Mouse (Mus musculus) midbrain, embryonic 15.5 days (tissue): Measurements from ENCODE around the gene Serpinb1c. TPM values are rescaled to one million over a fixed set of nuclear protein-coding genes. Genes with fewer than 3 reads are reported as not detected.
"Not testable (repeated sequence)": the region's sequence is repeated elsewhere in the genome, so short reads cannot be mapped to it uniquely, and the experiment has no call there.

Source experiments
- ATAC-seq: fragments of 200-750 bp; cut with Nextera tagmentation; replicated peaks from 2 replicates; pipeline ENCODE4 v1.8.0; 2017; ENCODE audit warnings: moderate TSS enrichment
- H3K27ac ChIP-seq: fragments of 300-500 bp; sonication (generic); 2 replicates; pipeline ENCODE4 v1.5.1; 2015; ENCODE audit warnings: mild to moderate bottlenecking, inconsistent platforms
- H3K27me3 ChIP-seq: fragments of 300-500 bp; sonication (generic); replicated peaks from 2 replicates; pipeline ENCODE4 v1.6.1; 2015; ENCODE audit warnings: inconsistent platforms
- H3K36me3 ChIP-seq: fragments of 300-500 bp; sonication (generic); replicated peaks from 2 replicates; pipeline ENCODE4 v1.6.1; 2015; ENCODE audit warnings: inconsistent platforms
- H3K4me1 ChIP-seq: fragments of 300-500 bp; sonication (generic); 2 replicates; pipeline ENCODE4 v1.6.1; 2015; ENCODE audit warnings: inconsistent platforms
- H3K4me2 ChIP-seq: fragments of 300-500 bp; sonication (generic); 2 replicates; pipeline ENCODE4 v1.6.1; 2015; ENCODE audit warnings: inconsistent platforms, mild to moderate bottlenecking, moderate library complexity
- H3K4me3 ChIP-seq: fragments of 300-500 bp; sonication (generic); 2 replicates; pipeline ENCODE4 v1.5.1; 2015; ENCODE audit warnings: mild to moderate bottlenecking, inconsistent platforms
- H3K9ac ChIP-seq: fragments of 300-500 bp; sonication (generic); 2 replicates; pipeline ENCODE4 v1.6.1; 2015; ENCODE audit warnings: mild to moderate bottlenecking, inconsistent platforms
- H3K9me3 ChIP-seq: fragments of 300-500 bp; sonication (generic); 2 replicates; pipeline ENCODE4 v1.6.1; 2016; ENCODE audit warnings: inconsistent platforms
- WGBS: fragments of 180-500 bp; shearing (Covaris S2); methylation state at CpG from one replicate; pipeline ENCODE4 v1.1.7; 2015; ENCODE audit warnings: mixed read lengths; 5-methylcytosine and 5-hydroxymethylcytosine counted together
- polyA plus RNA-seq: library from polyadenylated mRNA; unstranded; fragments of >200 nt; fragmentation: Nextera tagmentation; extraction: Ambion mirVana; gene quantifications from 2 replicates; pipeline ENCODE4 v1.2.1, GENCODE M21; 2015

Gene Serpinb1c
- polyA plus RNA-seq, 1 experiment from 2014 or later: not detected

DNA sequence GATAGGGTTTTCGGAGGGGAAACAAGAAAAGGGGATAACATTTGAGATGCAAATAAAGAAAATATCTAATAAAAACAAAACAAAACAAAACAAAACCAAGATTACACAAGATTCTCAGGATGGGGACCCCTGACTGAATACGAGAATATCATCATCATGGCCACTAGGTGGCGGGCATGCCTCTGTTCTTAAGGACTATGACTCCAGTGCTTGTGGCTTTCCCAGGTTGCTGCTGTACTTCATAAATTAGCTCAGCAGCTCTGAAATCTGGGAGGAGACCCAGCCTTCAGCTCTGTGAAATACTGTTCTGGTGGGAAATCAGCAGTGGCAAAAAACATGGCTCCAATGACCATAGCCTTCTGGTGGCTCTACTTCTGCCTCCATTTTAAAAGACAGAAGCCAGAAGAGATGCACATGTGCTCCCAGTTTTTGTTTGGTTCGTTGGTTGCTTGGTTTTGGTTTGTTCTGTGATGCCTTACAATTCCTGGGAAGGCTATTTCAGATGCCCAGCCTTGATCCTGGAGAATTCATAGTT lies 4.5 kb upstream of the Serpinb1c start:
- H3K36me3 ChIP-seq: no peaks in the 10 kb centered on the region
- peak; percentile 92 for ATAC-seq
- 14% methylated on average over 4 of the region's 4 CpGs for WGBS

DNA sequence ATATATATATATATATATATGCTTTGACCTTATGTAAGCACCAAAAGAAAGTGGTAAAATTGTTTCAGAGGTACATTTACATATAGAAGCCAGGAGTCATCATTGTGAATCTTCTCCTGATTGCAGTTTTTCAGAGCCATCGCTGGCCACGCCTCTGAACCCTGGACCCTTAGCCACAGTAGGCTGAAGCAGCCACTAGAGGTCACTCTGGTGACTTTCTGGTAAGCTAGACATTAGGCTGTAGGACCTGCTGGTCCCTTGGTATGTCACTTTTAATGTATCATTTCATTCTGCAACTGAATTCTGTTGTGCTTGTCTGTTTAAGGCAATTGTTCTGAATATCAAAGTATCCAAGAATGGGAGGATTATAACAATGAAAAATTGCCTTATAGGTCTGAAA lies 2.6 kb upstream of the Serpinb1c start:
- no peaks in the 10 kb centered on the region for H3K9me3 ChIP-seq
- no peaks in the 10 kb centered on the region for H3K4me1 ChIP-seq
- WGBS: 27% methylated on average over 2 of the region's 2 CpGs
- ATAC-seq: no peak
- H3K27ac ChIP-seq: no peak overlapping the region
- 0 out of 2 replicates have a peak, but pooled peaks cover 4% of the 10 kb centered on the region for H3K27me3 ChIP-seq
- H3K4me3 ChIP-seq: no peak overlapping the region
- no peak overlapping the region for H3K4me2 ChIP-seq
- no peak overlapping the region for H3K9ac ChIP-seq
- H3K36me3 ChIP-seq: no peaks in the 10 kb centered on the region

More for the DNA sequence above, 4.5 kb upstream of the Serpinb1c start:
- no peak overlapping the region for H3K4me3 ChIP-seq
- H3K27me3 ChIP-seq: 0 out of 2 replicates have a peak, but pooled peaks cover 4% of the 10 kb centered on the region
- no peak overlapping the region for H3K27ac ChIP-seq
- no peak overlapping the region for H3K9ac ChIP-seq
- H3K9me3 ChIP-seq: no peaks in the 10 kb centered on the region
- H3K4me2 ChIP-seq: no peak overlapping the region
- no peaks in the 10 kb centered on the region for H3K4me1 ChIP-seq

GRCm38 (mm10) chr13:32899114-32899513 lies 1.1 kb upstream of the Serpinb1c start:
- WGBS: 73% methylated on average over 2 of the region's 2 CpGs
- not testable (repeated sequence) for H3K27ac ChIP-seq, H3K9ac ChIP-seq, H3K36me3 ChIP-seq, H3K4me3 ChIP-seq, H3K4me2 ChIP-seq, H3K4me1 ChIP-seq, ATAC-seq, H3K27me3 ChIP-seq, H3K9me3 ChIP-seq

DNA sequence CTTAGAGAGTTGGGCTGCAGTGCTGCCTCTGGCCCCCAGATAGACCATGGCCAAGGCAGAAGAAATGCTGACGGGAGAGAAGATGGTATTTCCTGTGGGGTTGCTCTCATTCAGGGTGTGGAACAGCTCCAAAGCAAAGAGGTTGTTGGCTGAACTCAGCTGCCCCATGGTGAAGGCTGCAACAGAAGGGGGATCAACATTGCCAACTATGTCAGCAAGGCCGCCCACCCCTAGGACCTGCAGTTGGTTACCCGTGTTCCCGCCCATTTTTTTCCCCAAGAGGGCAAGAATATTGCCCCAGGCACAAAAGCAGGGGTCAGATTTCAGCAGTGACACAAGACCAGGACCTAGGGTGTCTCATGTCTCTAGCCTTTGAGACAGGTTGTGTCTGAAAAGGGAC lies 1.1 kb downstream of the Serpinb1c start:
- H3K4me3 ChIP-seq: no peak overlapping the region
- 0 out of 2 replicates have a peak, but pooled peaks cover under 1% of the 10 kb centered on the region for H3K27me3 ChIP-seq
- no peak overlapping the region for H3K27ac ChIP-seq
- H3K9me3 ChIP-seq: no peaks in the 10 kb centered on the region
- H3K4me1 ChIP-seq: no peaks in the 10 kb centered on the region
- H3K9ac ChIP-seq: no peak overlapping the region
- 91% methylated on average over 4 of the region's 4 CpGs for WGBS
- no peak overlapping the region for H3K4me2 ChIP-seq
- H3K36me3 ChIP-seq: no peaks in the 10 kb centered on the region
- no peak for ATAC-seq

DNA sequence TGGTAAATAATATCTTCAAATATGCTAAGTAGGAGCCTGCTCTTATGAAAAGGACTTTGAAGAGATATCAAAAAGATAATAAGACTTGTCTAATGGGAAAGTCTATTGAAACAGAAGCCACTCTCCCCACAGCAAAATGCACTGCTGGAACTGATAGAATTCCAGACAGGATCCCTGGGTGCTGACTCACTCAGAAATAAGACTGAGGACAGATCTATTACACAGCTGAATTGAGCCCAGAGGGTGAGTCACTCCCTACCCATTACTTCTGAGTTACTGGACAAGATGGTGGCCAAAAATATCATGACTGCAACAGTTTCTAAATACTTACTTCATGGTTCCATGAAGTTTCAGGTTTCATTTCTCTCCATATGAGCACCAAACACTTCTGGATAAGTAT lies 13.3 kb downstream of the Serpinb1c start:
- no peak for ATAC-seq
- no peak overlapping the region for H3K27ac ChIP-seq
- no peaks in the 10 kb centered on the region for H3K4me1 ChIP-seq
- H3K4me3 ChIP-seq: no peak overlapping the region
- H3K4me2 ChIP-seq: no peak overlapping the region
- H3K9me3 ChIP-seq: no peaks in the 10 kb centered on the region
- no peak overlapping the region for H3K9ac ChIP-seq
- no peaks in the 10 kb centered on the region for H3K27me3 ChIP-seq
- H3K36me3 ChIP-seq: no peaks in the 10 kb centered on the region

- Histone ChIP-seq H3K9me3 (no peaks in the 10 kb centered on the region), H3K4me2 (no peak overlapping the region), H3K36me3 (no peaks in the 10 kb centered on the region), H3K27ac (no peak overlapping the region), H3K9ac (no peak overlapping the region), H3K4me1 (no peaks in the 10 kb centered on the region), H3K4me3 (no peak overlapping the region), H3K27me3 (no peaks in the 10 kb centered on the region)
- ATAC-seq: no peak
- 62% methylated on average over 1 of the region's 1 CpGs for WGBS
Measured at GRCm38 (mm10) chr13:32873862-32874261, 24.1 kb downstream of the Serpinb1c start.

GRCm38 (mm10) chr13:32868843-32869242 lies 29.2 kb downstream of the Serpinb1c start:
- H3K27me3 ChIP-seq: no peaks in the 10 kb centered on the region
- no peak overlapping the region for H3K9ac ChIP-seq
- WGBS: 56% methylated on average over 5 of the region's 5 CpGs
- no peak overlapping the region for H3K27ac ChIP-seq
- H3K36me3 ChIP-seq: no peaks in the 10 kb centered on the region
- ATAC-seq: no peak
- no peak overlapping the region for H3K4me2 ChIP-seq
- no peaks in the 10 kb centered on the region for H3K9me3 ChIP-seq
- H3K4me1 ChIP-seq: no peaks in the 10 kb centered on the region
- no peak overlapping the region for H3K4me3 ChIP-seq

- H3K36me3 ChIP-seq, H3K4me1 ChIP-seq, H3K9ac ChIP-seq, H3K9me3 ChIP-seq, ATAC-seq, H3K27me3 ChIP-seq, H3K4me3 ChIP-seq, H3K4me2 ChIP-seq, H3K27ac ChIP-seq: not testable (repeated sequence)
- 90% methylated on average over 4 of the region's 4 CpGs for WGBS
Measured at GRCm38 (mm10) chr13:32868233-32868632, 29.8 kb downstream of the Serpinb1c start.

- no peaks in the 10 kb centered on the region for H3K36me3 ChIP-seq
- ATAC-seq: peak; percentile 59; the same call in 1 of the 2 replicates
- no peaks in the 10 kb centered on the region for H3K9me3 ChIP-seq
- no peaks in the 10 kb centered on the region for H3K27me3 ChIP-seq
- no peak overlapping the region for H3K27ac ChIP-seq
- no peaks in the 10 kb centered on the region for H3K4me1 ChIP-seq
- H3K4me2 ChIP-seq: no peak overlapping the region
- no peak overlapping the region for H3K9ac ChIP-seq
- 16% methylated on average over 2 of the region's 2 CpGs for WGBS
- H3K4me3 ChIP-seq: no peak overlapping the region
Measured at GRCm38 (mm10) chr13:32867030-32867429, 31.0 kb downstream of the Serpinb1c start.

DNA sequence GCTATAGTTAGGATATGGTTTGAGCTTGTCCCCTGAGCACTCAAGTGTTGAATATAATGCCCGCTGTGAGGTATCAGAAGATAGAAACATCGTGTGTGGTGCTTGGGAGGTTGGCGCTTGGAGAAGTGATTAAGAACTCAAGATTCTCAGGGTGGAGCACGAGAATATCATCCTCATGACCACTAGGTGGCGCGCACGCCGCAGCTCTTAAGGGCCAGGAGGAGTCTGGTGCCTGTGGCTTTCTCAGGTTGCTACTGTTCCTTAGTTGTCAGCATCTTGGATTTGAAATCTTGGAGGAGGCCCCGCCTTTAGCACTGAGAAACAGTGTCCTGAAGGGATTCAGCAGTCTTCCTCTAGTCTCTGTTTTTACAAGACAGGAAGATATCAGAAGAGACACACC lies 31.5 kb downstream of the Serpinb1c start:
- peak; percentile 92 for ATAC-seq
- Histone ChIP-seq H3K4me3 (no peak overlapping the region), H3K9me3 (no peaks in the 10 kb centered on the region), H3K4me1 (no peaks in the 10 kb centered on the region), H3K36me3 (no peaks in the 10 kb centered on the region), H3K9ac (no peak overlapping the region), H3K4me2 (no peak overlapping the region), H3K27me3 (no peaks in the 10 kb centered on the region), H3K27ac (no peak overlapping the region)
- 4% methylated on average over 9 of the region's 9 CpGs for WGBS

DNA sequence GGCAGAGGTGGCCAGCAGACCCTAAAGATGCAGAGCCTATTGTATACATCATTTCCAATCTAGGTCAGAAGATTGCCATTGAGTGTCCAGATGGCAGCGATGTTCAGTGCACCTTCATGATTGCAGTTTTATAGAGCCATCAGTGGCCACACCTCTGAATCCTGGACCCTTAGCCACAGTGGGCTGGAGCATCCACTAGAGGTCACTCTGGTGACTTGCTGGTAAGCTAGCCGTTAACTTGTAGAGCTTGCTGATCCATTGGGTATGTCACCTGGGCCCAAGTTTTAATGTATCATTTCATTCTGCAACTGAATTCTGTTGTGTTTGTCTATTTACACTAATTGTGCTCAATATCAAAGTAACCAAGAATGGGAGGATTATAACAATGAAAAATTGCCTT lies 32.4 kb downstream of the Serpinb1c start:
- no peaks in the 10 kb centered on the region for H3K27me3 ChIP-seq

DNA sequence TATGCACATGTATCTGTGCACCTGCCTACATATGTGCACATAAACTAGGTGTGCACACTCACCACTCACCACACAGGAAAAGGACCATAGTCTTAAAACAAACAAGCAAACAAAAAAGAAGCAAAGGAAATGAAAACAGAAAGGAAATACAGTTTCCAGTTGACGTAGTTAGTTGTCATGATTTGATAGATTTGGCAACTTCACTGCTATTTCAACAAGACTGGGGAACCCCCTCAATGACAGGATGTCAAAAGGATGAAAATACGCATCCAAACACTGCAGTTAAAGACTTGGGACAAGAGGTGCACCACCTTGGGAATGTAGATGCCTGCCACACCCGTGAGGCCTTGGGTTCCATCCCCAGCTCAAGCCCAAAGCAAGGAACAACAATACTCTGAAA lies 33.5 kb downstream of the Serpinb1c start:
- not testable (repeated sequence) for H3K4me2 ChIP-seq, H3K9me3 ChIP-seq, H3K27me3 ChIP-seq

More for the DNA sequence above, 32.4 kb downstream of the Serpinb1c start:
- no peak for ATAC-seq
- Histone ChIP-seq H3K9ac (no peak overlapping the region), H3K4me3 (no peak overlapping the region), H3K4me1 (no peaks in the 10 kb centered on the region), H3K36me3 (no peaks in the 10 kb centered on the region), H3K27ac (no peak overlapping the region), H3K9me3 (no peaks in the 10 kb centered on the region), H3K4me2 (no peak overlapping the region)
- WGBS: 64% methylated on average over 2 of the region's 2 CpGs

GRCm38 (mm10) chr13:32863456-32863855 lies 34.6 kb downstream of the Serpinb1c start:
- Histone ChIP-seq H3K9ac (no peak overlapping the region), H3K9me3 (no peaks in the 10 kb centered on the region), H3K4me1 (no peaks in the 10 kb centered on the region), H3K4me3 (no peak overlapping the region), H3K4me2 (no peak overlapping the region), H3K27ac (no peak overlapping the region), H3K36me3 (no peaks in the 10 kb centered on the region), H3K27me3 (no peaks in the 10 kb centered on the region)
- ATAC-seq: no peak

More for the DNA sequence above, 33.5 kb downstream of the Serpinb1c start:
- H3K4me3 ChIP-seq, H3K4me1 ChIP-seq, H3K9ac ChIP-seq, H3K36me3 ChIP-seq, H3K27ac ChIP-seq, ATAC-seq: not testable (repeated sequence)
- 95% methylated on average over 3 of the region's 3 CpGs for WGBS
